Mouse (Mus musculus) macrophage (primary cell): ENCODE results near the gene Zbtb16. TPM values are rescaled to one million over a fixed set of nuclear protein-coding genes. Genes with fewer than 3 reads are reported as not detected.

ENCODE experiments used
- H3K27ac ChIP-seq: fragments of 350-480 bp; formaldehyde crosslinking; 2 replicates; pipeline ENCODE4 v1.9.0; 2021
- H3K36me3 ChIP-seq: fragments of 350-480 bp; formaldehyde crosslinking; 2 replicates; pipeline ENCODE4 v1.9.0; 2021; ENCODE audit errors: inconsistent target
- H3K4me3 ChIP-seq: fragments of 350-480 bp; formaldehyde crosslinking; 2 replicates; pipeline ENCODE4 v1.9.0; 2021; ENCODE audit errors: inconsistent target
- H3K79me2 ChIP-seq: fragments of 350-480 bp; formaldehyde crosslinking; 2 replicates; pipeline ENCODE4 v1.9.0; 2021; ENCODE audit errors: inconsistent target
- WGBS: methylation state at CpG from one replicate; pipeline ENCODE4 v1.1.7; 2026; ENCODE audit warnings: inconsistent platforms; ENCODE audit not compliant: missing documents; 5-methylcytosine and 5-hydroxymethylcytosine counted together
- polyA plus RNA-seq: library from polyadenylated mRNA; stranded (reverse); fragments of 250-400 nt; gene quantifications from 3 replicates; pipeline ENCODE4 v1.2.4, GENCODE M21; 2018; ENCODE audit warnings: inconsistent platforms

Zbtb16 gene
- polyA plus RNA-seq, 1 experiment from 2014 or later, result 0.62 TPM

DNA sequence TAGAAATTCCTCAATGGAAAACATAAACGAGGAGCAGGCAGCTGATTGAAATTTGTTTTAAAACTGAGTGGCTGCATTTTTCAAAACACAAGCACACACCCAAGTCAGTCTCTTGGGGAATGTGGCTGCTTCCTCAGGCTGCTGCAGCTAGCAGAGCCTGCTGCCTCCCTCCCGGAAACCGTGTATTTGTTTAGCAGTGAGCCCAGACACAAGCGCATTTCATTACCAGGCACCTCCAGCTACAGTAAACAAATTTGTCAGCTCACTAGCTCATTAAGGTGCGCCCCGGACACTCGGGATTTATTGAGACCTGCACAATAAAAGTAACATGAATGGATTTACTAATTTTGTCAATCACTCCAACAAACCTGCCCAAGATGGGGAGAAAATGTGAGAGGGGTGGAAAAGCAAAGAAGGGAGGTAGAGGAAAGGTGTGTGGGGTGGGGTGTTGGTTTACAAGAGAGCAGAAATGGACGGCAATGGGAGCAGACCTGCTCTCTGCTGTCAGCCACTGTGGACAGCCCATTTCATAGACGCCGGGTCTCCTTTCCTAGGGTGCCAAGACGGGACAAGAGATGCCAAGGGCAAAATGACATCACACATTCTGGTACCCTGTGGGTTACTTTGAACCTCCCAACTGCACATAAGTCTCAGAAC, 161.5 kb downstream of the Zbtb16 start:
- Histone ChIP-seq H3K79me2 (no peaks in the 10 kb centered on the region), H3K36me3 (no peaks in the 10 kb centered on the region), H3K27ac (no peak overlapping the region), H3K4me3 (no peak overlapping the region)
- 80% methylated on average over 9 of the region's 11 CpGs for WGBS

DNA sequence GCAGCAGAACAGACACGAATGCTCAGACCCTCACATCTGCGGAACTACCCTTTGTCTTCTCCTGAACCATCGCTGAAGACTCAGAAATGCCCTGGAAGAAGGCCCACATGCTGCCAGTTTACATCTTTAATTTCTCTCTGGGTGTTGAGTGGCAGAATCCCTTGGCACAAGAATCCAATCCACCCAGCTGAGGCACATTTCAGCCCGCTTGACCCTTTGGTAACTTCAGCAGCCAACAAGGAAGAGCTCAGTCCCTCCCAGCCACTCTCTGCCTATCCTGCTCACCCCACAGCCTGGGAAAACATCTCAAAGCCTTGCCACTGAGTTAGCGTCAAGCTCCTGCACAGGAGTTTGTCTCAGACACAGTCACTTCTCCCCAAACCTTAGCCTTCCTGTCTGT, 162.2 kb downstream of the Zbtb16 start:
- no peak overlapping the region for H3K27ac ChIP-seq
- no peak overlapping the region for H3K4me3 ChIP-seq
- H3K79me2 ChIP-seq, result no peaks in the 10 kb centered on the region
- 93% methylated on average over 5 of the region's 5 CpGs for WGBS
- no peaks in the 10 kb centered on the region for H3K36me3 ChIP-seq

DNA sequence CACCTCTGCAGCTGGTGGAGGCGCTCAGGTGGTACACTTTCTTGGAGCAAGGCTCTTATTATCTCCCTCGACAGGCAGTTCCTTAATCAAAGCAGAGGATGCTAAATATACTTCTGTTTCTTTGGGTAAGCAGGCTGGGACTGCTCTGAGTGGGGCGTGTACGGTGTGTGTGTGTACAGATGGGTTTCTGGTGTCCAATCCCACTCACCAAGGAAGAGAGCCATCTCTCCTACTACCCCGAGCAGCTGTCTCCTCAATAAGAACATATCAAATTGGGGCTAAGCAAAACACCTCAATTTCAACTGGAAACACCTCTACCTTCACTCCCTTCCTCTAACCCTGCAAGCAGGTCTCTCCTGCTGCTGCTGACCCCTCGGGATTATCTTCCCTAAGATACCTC, 162.8 kb downstream of the Zbtb16 start:
- H3K4me3 ChIP-seq, result no peak overlapping the region
- 81% methylated on average over 6 of the region's 6 CpGs for WGBS
- no peak overlapping the region for H3K27ac ChIP-seq
- no peaks in the 10 kb centered on the region for H3K79me2 ChIP-seq
- H3K36me3 ChIP-seq, result no peaks in the 10 kb centered on the region

DNA sequence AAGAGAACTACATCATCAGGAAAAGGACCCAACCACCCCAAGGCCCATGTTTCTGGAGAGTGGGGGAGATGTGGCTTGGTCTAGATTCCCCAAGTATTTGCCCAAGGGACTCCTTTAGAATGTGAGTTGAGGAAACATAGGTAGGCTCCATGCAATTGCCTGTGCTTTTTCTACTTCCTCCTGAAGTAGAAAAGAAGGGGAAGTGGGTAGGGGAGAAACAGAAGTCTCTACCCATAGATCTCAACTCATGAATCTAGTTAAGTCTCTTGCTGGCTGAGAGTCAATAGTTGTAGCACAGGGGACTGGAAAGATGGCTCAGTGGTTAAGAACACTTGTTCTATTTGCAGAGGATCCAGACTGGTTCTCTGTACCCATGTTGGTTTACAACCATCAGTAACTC, 164.2 kb downstream of the Zbtb16 start:
- H3K4me3 ChIP-seq, result no peak overlapping the region
- H3K79me2 ChIP-seq, result no peaks in the 10 kb centered on the region
- no peak overlapping the region for H3K27ac ChIP-seq
- no peaks in the 10 kb centered on the region for H3K36me3 ChIP-seq

DNA sequence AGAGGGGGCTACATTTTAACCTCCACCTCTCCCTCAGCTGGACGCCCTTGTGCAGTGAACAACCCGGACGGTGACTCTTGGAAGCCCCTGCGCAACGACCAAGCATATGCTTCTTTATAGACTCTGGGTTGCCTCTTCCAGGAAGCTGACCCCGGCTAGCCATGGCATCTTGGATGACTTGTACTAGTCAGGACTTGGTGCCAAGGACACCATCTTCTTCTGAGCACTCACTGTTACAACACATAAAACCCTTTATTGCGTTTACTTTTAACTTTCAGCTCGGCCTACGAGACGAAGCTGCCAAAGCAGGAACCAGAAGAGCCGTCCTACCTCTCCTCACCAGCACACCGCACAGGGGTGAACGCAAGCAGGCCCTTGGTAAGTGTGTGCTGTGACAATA, 165.9 kb downstream of the Zbtb16 start:
- Histone ChIP-seq H3K27ac (no peak overlapping the region), H3K79me2 (no peaks in the 10 kb centered on the region), H3K36me3 (no peaks in the 10 kb centered on the region), H3K4me3 (no peak overlapping the region)
- WGBS, result 95% methylated on average over 13 of the region's 13 CpGs

DNA sequence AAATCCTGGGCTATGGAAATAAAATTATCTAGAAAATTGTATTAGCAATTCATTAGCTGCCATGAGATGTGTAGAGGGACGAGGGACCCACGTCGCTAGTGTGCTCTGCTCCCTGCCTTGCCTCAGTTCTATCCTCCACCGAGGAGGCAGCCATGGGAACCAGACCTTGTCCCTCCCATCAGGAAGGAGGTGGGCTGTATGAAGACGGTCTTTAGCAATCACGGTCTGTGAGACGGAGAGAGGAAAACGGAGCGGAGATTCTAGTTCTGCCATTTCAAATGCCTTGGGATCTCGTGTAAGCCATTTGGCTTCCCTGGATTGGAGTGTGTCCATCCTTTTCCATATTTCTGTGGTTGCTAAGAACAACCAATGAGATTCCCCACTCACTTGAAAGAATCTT, 166.3 kb downstream of the Zbtb16 start:
- whole genome bisulfite sequencing, result 87% methylated on average over 9 of the region's 10 CpGs
- H3K79me2 ChIP-seq, result no peaks in the 10 kb centered on the region
- no peak overlapping the region for H3K4me3 ChIP-seq

DNA sequence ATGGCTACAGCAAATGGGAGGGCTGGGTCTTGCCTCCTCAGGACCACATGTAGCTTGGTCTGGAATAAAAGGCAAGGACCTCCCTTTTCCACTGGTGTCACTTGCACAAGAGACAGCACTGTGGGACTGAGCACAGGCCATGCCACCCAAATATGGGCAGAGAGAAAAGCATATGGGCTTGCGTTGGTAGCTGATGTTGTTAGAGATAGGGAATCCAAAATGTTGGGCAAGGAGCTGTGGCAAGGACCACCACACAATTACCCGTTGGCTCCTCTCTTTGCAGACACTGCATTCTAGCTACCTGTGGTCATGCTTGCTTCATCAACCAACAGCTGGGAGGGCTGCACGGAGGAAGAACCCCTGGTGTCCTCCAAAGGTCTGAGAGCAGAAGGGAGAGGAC, 169.3 kb downstream of the Zbtb16 start:
- Histone ChIP-seq H3K79me2 (no peaks in the 10 kb centered on the region), H3K36me3 (no peaks in the 10 kb centered on the region), H3K27ac (no peak overlapping the region), H3K4me3 (no peak overlapping the region)
- WGBS, result 54% methylated on average over 3 of the region's 3 CpGs

More for the DNA sequence above, 166.3 kb downstream of the Zbtb16 start:
- Histone ChIP-seq H3K36me3 (no peaks in the 10 kb centered on the region), H3K27ac (no peak overlapping the region)

DNA sequence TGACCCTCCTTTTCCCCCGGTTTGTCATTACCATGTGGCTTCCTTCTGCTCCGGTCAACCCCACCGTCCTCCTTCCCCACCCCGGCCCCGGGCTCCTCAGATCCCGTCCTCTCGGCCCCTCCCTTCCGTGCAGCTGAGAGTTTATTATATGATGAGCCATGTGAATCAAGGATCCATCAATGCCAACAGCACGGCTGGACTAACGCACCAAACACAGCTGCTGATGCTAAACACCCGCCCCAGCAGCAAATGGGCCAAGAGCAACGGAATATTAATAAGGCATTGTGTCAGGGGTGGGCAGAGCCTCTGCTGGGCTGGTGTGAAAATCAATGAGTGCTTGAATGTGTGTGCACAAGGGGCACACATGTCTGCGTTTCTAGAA, 173.0 kb downstream of the Zbtb16 start:
- H3K79me2 ChIP-seq, result no peaks in the 10 kb centered on the region
- H3K27ac ChIP-seq, result no peak overlapping the region
- WGBS, result 96% methylated on average over 13 of the region's 13 CpGs
- no peak overlapping the region for H3K4me3 ChIP-seq
- H3K36me3 ChIP-seq, result no peaks in the 10 kb centered on the region

DNA sequence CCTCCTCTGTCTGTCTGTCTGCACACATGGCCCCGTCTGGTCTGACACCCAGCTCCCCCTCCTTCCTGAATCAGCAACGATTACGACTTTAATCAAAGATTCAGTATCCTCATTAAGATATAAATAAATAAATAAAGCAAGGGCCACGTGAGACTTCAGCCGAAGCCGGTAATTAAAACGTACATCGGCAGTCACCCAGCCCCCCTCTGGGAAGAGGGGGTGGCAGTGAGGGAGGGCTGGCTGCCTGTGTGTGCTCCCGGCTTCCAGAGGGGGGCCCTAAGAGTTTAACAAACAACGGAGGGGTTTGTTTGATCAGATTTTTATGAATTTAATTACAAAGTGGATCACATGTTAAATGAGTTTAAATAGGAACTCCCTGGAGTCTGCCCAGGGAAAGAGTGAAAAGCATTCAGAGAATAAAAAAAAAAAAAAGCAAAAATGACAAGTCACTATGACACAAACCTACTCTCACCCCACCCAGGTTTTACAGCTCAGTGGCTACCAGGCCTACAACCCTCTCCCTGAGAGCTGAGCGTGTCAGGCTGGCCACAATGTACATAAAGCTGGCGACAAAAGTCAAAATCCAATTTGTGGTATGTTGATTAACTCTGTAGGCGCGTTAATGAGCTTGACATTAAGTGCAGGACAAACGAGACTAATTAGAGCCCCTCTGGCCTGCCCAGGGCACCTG, 173.5 kb downstream of the Zbtb16 start:
- Histone ChIP-seq H3K27ac (no peak overlapping the region), H3K79me2 (no peaks in the 10 kb centered on the region), H3K4me3 (no peak overlapping the region), H3K36me3 (no peaks in the 10 kb centered on the region)
- WGBS, result 85% methylated on average over 15 of the region's 15 CpGs

DNA sequence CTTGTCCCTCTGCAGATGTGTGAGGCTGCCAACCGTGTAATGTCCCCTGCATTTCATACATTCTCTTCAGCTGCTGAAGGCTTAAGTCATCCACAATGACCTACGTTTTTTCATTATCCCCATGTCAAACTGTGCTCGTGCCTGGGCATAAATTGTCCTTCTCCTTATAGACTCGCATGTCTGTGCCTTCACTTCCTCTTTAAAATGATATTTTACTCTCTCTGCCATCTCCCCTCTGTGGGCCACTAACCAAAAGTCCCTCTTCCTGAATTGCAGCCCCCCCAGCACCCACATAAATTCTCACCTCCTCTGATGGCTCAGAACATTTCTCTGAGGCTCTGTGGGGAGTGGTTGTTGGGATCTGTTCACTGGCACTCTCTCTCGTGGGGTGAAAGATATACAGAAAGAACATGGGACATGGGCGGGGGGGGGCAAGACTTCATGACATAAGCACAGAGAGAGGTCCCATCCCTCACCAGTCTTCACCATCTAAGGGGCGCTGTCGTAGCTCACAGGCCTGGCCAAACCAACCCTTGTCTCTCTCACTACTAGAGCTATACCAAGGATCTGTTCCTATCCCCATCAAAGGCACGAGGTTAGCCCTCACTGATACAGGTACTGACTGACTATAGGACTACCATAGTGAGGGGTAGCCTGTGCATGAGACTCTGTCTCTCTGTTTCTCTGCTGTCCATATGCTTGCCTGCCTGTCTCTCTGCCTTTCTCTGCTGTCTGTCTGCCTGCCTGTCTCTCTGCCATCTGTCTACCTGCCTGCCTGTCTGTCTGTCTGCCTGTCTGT, 174.6 kb downstream of the Zbtb16 start:
- Histone ChIP-seq H3K79me2 (no peaks in the 10 kb centered on the region), H3K36me3 (no peaks in the 10 kb centered on the region), H3K27ac (no peak overlapping the region), H3K4me3 (no peak overlapping the region)
- 44% methylated on average over 9 of the region's 9 CpGs for WGBS

DNA sequence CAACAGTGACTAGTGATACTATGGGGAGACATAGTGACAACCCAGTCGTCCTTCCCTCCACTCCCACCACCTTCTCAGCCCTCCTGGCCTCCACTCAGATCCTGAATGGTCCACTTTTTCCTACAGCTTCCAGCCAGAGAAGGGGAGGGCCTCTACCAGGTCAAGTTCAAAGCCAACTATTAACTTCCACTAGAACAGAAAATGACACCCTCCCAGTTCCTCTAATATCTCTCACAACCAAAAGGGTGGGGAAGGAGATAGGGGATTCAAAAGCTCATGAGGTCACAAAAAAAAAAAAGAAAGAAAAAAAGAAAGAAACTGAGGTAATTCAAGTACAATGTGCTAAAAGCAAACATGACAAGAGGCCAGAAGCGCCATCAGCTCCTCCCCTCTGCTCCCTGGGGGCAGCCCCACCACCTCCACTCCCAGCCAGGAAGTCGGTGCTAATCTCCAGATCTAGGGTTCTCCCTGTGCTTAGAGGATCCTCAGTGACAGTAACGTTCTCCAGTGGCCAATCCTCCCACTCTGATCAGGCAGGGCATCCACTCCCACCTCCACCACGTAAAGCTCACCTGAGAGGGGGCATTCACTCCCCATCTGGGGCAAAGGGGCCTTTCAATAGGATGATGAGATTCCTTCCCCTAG, 180.4 kb downstream of the Zbtb16 start:
- Histone ChIP-seq H3K4me3 (no peak overlapping the region), H3K27ac (no peak overlapping the region), H3K36me3 (no peaks in the 10 kb centered on the region), H3K79me2 (no peaks in the 10 kb centered on the region)
- 58% methylated on average over 5 of the region's 5 CpGs for WGBS

DNA sequence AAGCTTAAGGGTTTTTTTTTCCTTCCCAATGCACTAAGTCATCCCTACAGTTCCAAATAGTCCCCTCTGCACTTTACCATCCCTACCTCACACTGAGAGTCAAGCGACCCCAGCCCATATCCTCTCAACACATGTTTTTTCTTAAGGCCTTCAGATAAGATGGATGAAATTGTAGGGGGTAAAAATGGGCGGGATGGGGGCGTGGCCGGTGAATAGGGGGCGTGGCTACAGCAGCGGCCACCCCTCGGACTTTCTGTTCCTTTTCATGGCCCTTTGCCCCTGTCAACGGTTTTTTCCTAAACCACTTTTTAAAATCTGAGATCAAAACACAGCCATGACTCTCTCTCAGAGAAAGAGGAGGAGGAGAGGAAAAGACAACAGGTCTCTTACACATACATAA, 181.3 kb downstream of the Zbtb16 start:
- Histone ChIP-seq H3K36me3 (no peaks in the 10 kb centered on the region), H3K27ac (no peak overlapping the region)
- 39% methylated on average over 8 of the region's 8 CpGs for WGBS

DNA sequence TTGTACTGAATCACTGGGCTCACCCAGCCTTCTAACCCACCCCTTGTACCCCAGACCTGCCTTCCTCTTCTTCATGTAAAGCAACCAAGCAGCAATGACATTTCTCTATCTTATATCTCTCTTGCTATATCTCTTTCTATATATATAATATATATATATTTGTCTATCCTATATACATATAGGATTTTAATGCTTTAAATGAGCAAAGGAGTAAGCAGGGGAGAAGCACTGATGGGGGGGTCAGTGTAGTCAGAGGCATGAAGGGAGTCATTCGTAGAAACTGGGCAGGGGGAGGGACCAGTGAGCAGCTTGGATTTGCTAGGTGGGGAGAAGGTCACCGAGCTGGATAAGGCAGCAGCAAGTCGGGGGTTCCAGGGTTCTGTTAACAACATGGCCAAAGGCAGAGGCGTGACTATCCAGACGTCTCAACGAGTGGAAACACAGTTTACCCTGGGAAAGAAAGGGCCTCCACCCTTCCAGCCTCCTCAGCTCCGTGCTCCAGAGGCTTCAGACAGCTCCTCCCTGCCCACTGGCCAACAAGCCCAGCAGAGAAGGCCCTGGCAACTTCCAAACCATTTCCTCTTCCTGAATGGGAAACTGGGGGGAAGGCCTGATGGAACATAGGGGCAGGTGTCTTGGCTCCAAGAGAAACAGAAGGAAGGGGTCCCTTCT, 182.5 kb downstream of the Zbtb16 start:
- H3K4me3 ChIP-seq, result no peak overlapping the region
- WGBS, result 85% methylated on average over 6 of the region's 7 CpGs
- no peaks in the 10 kb centered on the region for H3K79me2 ChIP-seq
- no peaks in the 10 kb centered on the region for H3K36me3 ChIP-seq
- no peak overlapping the region for H3K27ac ChIP-seq

More for the DNA sequence above, 181.3 kb downstream of the Zbtb16 start:
- Histone ChIP-seq H3K79me2 (no peaks in the 10 kb centered on the region), H3K4me3 (no peak overlapping the region)

DNA sequence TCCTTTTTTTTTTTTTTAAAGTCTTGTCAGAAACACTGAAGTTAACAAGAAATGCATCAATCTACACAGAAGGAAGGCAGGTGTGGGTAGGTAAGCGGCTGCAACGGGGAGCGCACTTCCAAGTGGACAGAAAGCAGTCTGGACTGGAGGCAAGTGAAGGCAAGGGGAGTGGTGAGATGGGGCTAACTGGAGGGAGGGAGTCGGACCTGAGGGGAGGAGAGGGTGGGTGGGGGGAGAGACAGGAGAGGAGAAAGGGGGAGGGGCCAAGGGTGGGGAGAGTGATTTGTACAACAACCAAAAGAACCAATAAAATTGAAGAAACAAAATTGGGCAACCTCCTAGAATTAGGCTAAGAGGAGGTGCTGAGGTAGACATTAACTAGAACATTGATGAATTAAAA, 184.0 kb downstream of the Zbtb16 start:
- Histone ChIP-seq H3K4me3 (no peak overlapping the region), H3K36me3 (no peaks in the 10 kb centered on the region), H3K79me2 (no peaks in the 10 kb centered on the region), H3K27ac (no peak overlapping the region)
- WGBS, result 94% methylated on average over 3 of the region's 4 CpGs
